Mouse (Mus musculus) limb, embryonic 14.5 days (tissue): ENCODE measurements around the gene Top1. TPM values are rescaled to one million over a fixed set of nuclear protein-coding genes. Genes with fewer than 3 reads are reported as not detected.

Source experiments
- ATAC-seq: fragments of 200-750 bp; cut with Nextera tagmentation; 2 replicates; pipeline ENCODE4 v1.8.0; 2017; ENCODE audit warnings: low read depth, moderate number of reproducible peaks, moderate TSS enrichment; ENCODE audit not compliant: low FRiP score
- DNase-seq: peaks from one replicate; pipeline ENCODE4 v3.0.0-alpha.2; 2015; ENCODE audit warnings: low spot score
- H3K27ac ChIP-seq: fragments of 300-500 bp; sonication (generic); replicated peaks from 2 replicates; pipeline ENCODE4 v1.5.1; 2014; ENCODE audit warnings: low read depth, mild to moderate bottlenecking, low read length, moderate library complexity, mixed read lengths
- H3K27me3 ChIP-seq: fragments of 300-500 bp; sonication (generic); 2 replicates; pipeline ENCODE4 v1.6.1; 2014; ENCODE audit warnings: low read length, mixed read lengths; ENCODE audit not compliant: control insufficient read depth, insufficient read depth
- H3K36me3 ChIP-seq: fragments of 300-500 bp; sonication (generic); 2 replicates; pipeline ENCODE4 v1.6.1; 2014; ENCODE audit warnings: mild to moderate bottlenecking, low read length, moderate library complexity, mixed read lengths; ENCODE audit not compliant: control insufficient read depth, insufficient read depth
- H3K4me1 ChIP-seq: fragments of 300-500 bp; sonication (generic); 2 replicates; pipeline ENCODE4 v1.6.1; 2014; ENCODE audit warnings: antibody characterized with exemption, low read length, mixed read lengths; ENCODE audit not compliant: control insufficient read depth, insufficient read depth
- H3K4me2 ChIP-seq: fragments of 300-500 bp; sonication (generic); replicated peaks from 2 replicates; pipeline ENCODE4 v1.6.1; 2014; ENCODE audit warnings: low read depth, mild to moderate bottlenecking, low read length, moderate library complexity; ENCODE audit not compliant: severe bottlenecking
- H3K4me3 ChIP-seq: fragments of 300-500 bp; sonication (generic); replicated peaks from 2 replicates; pipeline ENCODE4 v1.5.1; 2014; ENCODE audit warnings: low read length
- H3K9ac ChIP-seq: fragments of 300-500 bp; sonication (generic); 2 replicates; pipeline ENCODE4 v1.6.1; 2014; ENCODE audit warnings: mild to moderate bottlenecking, low read depth, low read length, moderate library complexity; ENCODE audit not compliant: severe bottlenecking
- H3K9me3 ChIP-seq: fragments of 300-500 bp; sonication (generic); 2 replicates; pipeline ENCODE4 v1.6.1; 2016; ENCODE audit warnings: low read length; ENCODE audit not compliant: control insufficient read depth
- POLR2A ChIP-seq: fragments of 200-500 bp; IDR thresholded peaks from 2 replicates; pipeline ENCODE4 v1.8.0; 2012; ENCODE audit warnings: inconsistent platforms, mild to moderate bottlenecking, moderate library complexity, borderline replicate concordance; ENCODE audit not compliant: insufficient read depth, insufficient read length; ENCODE audit errors: extremely low read depth
- WGBS: fragments of 180-500 bp; shearing (Covaris S2); extraction: QIAGEN DNeasy Blood & Tissue Kit; methylation state at CpG from one replicate; pipeline ENCODE4 v1.1.7; 2014; 5-methylcytosine and 5-hydroxymethylcytosine counted together
- polyA plus RNA-seq, 2 experiments: library from polyadenylated mRNA; depleted of rRNA in 1 of 2; stranded (reverse) in 1 of 2; unstranded in 1 of 2; fragments of >200 nt; fragmentation: Nextera tagmentation in 1 of 2; extraction: Ambion mirVana in 1 of 2; gene quantifications; 2 replicates each; pipeline versions ENCODE4 v1.2.1 to v1.2.3; 2012 to 2014

Top1 gene
- polyA plus RNA-seq, 2 experiments: 46.1 to 65.1 TPM

DNA sequence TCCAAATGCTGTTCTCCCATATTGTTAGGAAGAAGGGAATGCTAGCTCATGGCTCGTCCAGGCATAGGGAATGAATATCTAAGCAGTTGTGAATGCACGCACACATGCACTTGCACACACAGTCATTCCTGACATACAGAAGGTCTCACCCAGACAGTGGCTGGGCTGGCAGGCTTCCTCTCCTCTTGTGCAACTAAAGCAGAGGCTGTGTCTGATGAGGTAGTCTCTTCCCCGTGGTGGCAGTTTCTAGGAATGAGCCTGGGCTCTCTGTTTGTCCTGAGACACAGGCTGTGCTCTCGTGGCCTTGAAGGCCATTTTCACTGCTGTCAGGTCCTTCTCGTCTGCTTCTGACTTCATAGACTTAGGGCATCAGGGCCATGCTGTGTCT, 99.1 kb downstream of the Top1 start:
- Histone ChIP-seq H3K36me3 (peaks cover 62% of the 10 kb centered on the region), H3K4me2 (no peak overlapping the region), H3K27me3 (no peaks in the 10 kb centered on the region), H3K27ac (no peak overlapping the region), H3K9me3 (no peaks in the 10 kb centered on the region), H3K9ac (no peak overlapping the region), H3K4me1 (peaks cover 16% of the 10 kb centered on the region), H3K4me3 (no peak overlapping the region)
- 90% methylated on average over 5 of the region's 5 CpGs for WGBS
- no peak for TF ChIP-seq POLR2A
- DNase-seq (no peak), ATAC-seq (no peak)

DNA sequence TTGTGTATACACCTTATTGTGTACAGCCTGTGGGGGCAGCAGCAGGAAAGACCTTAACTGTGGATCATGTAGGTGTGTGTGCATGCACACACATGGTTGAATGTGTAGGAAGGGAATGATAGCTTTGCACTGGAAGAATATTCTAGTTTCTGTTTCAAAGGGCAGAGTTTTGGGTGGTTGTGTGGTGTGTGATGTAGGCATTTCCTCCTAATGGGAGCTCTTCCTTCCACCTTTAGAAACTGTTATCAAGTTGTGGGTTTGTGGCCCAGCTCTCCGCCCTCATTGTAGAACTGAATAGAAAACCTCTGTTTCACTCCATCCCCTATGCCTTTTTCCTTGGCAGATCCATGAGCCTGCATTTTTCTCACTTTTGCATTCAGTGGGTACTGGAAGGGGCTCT, 99.8 kb downstream of the Top1 start:
- Histone ChIP-seq H3K27me3 (no peaks in the 10 kb centered on the region), H3K36me3 (peaks cover 66% of the 10 kb centered on the region), H3K4me1 (peaks cover 9% of the 10 kb centered on the region), H3K9me3 (no peaks in the 10 kb centered on the region), H3K4me3 (no peak overlapping the region), H3K27ac (no peak overlapping the region), H3K4me2 (no peak overlapping the region), H3K9ac (no peak overlapping the region)
- DNase-seq: no peak
- 84% methylated on average over 1 of the region's 1 CpGs for WGBS
- TF ChIP-seq POLR2A: no peak
- ATAC-seq: no peak

DNA sequence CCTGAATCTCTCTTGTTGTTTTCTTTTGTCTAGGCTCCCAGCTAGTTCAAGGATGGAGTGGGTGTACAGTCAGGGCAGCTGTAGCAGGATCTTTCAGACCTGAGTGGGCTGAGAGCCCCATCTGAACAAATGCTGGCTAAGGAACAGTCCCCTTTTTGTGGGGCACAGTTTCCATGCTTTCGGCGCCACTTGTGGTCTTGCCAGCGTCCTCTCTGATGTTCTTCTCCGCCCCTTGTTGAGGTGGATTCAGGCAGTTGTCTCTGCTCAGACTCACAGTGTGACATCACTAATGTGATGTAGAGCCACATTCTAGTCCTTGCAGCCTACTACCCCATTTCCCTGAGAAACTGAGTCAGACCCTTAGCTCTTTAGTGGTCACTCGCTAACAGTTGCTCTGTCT, 100.9 kb downstream of the Top1 start:
- Histone ChIP-seq H3K36me3 (peaks cover 71% of the 10 kb centered on the region), H3K27me3 (no peaks in the 10 kb centered on the region), H3K9ac (no peak overlapping the region), H3K4me1 (no peaks in the 10 kb centered on the region; the same call in none of the 2 replicates), H3K4me2 (no peak overlapping the region), H3K27ac (no peak overlapping the region), H3K9me3 (no peaks in the 10 kb centered on the region), H3K4me3 (no peak overlapping the region)
- ATAC-seq (no peak), DNase-seq (no peak)
- 91% methylated on average over 5 of the region's 5 CpGs for WGBS
- TF ChIP-seq POLR2A: no peak

DNA sequence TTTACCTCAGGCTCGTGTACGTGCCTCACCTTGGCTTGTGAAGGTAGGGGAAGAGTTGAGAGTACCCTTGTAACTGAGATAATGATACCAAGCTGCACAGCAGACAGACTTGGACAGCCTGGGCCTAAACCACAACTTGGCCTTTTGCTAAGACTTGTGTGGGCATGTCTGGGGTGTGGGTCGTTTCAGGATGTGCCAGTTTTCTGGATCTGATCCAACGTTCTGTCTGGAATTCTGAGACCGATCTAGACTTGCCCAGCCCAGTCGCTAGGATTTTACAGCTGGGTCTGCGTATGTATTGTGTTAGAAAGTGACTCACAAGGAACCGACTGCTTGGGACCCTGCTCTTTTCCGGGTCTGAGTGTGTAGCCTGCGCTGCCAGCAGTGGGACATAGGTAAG, 101.4 kb downstream of the Top1 start:
- no peaks in the 10 kb centered on the region; the same call in 1 of the 2 replicates for H3K4me1 ChIP-seq
- H3K36me3 ChIP-seq: peaks cover 75% of the 10 kb centered on the region
- H3K27me3 ChIP-seq: no peaks in the 10 kb centered on the region
- no peak overlapping the region for H3K27ac ChIP-seq
- DNase-seq: no peak
- H3K9ac ChIP-seq: no peak overlapping the region
- no peak overlapping the region for H3K4me2 ChIP-seq
- ATAC-seq: 0 out of 2 replicates have a peak, but pooled peaks have one; percentile 14
- H3K9me3 ChIP-seq: no peaks in the 10 kb centered on the region
- no peak overlapping the region for H3K4me3 ChIP-seq
- WGBS: 79% methylated on average over 10 of the region's 10 CpGs
- TF ChIP-seq POLR2A: no peak

DNA sequence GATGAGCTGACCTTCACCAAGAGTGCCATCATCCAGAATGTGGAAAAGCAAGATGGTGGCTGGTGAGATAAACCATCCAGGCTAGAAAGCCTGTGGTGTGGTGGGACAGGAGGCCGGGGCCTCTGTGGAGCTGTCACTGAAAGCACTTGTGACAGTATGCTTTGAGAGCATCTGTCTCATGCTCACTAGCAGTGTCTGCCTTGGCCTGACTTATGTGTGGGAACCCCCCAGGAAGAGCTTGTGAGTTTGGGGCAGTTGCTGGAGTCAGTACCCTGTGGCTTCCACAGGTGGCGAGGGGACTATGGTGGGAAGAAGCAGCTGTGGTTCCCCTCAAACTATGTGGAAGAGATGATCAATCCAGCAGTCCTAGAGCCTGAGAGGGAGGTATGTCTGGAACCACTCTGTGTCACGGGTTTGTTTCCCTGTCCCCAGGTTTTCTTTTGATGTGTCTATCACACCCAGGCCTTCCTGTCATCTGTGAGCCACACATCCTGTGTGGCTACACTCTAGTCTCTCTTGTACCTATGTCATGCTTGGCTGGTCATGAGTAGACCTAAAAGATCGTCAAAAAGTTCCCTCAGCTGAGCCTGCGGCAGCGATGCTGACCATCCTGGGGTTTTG, 111.0 kb downstream of the Top1 start:
- H3K27me3 ChIP-seq: no peaks in the 10 kb centered on the region
- WGBS: 93% methylated on average over 6 of the region's 6 CpGs
- no peak for TF ChIP-seq POLR2A

More for the DNA sequence above, 111.0 kb downstream of the Top1 start:
- Histone ChIP-seq H3K36me3 (peaks cover 99% of the 10 kb centered on the region), H3K9me3 (no peaks in the 10 kb centered on the region), H3K9ac (no peak overlapping the region), H3K4me2 (no peak overlapping the region), H3K27ac (no peak overlapping the region), H3K4me3 (no peak overlapping the region), H3K4me1 (no peaks in the 10 kb centered on the region)
- ATAC-seq (no peak), DNase-seq (no peak)
